Mouse (Mus musculus): ENCODE measurements around the gene Usp18.

DNA sequence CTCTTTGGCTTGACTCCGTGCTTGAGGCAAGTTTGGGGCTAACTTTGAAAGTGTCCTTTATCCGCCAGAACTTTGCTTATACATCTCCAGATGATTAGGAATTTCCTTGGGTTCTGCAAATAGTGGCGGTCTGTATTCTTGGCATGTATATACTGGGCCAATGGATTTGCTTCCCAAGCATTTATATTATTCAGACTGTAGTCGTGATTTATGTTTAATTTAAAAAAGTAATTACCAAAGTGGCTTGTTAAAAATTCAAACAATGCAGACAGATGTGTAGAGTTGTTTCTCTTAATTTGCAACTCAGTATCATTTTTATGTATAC lies 293 bp downstream of the Usp18 start:
- TF ChIP-seq POLR2A (IDR thresholded peaks at IDR 0.05; ENCODE audit: extremely low read depth, insufficient read depth, low read length) (no peak), CTCF (IDR thresholded peaks at IDR 0.05; ENCODE audit: extremely low read depth, insufficient read depth, low read length) (no peak)

Measured in cortical plate, adult 2 months (tissue).